Mouse (Mus musculus): ENCODE results near the gene Mvd. TPM values are rescaled to one million over a fixed set of nuclear protein-coding genes. Genes with fewer than 3 reads are reported as not detected.

The Mvd gene
- polyA plus RNA-seq, 1 experiment from 2014 or later: 62.3 TPM

- Histone ChIP-seq H3K4me3 (no peak overlapping the region), H3K27ac (no peak overlapping the region), H3K4me1 (no peaks in the 10 kb centered on the region), H3K27me3 (replicated peaks) (no peaks in the 10 kb centered on the region), H3K4me2 (no peak overlapping the region), H3K36me3 (replicated peaks) (peaks cover 62% of the 10 kb centered on the region), H3K9me3 (no peaks in the 10 kb centered on the region), H3K9ac (no peak overlapping the region)
- 89% methylated on average over 6 of the region's 6 CpGs for WGBS
- ATAC-seq (replicated peaks): no peak
Measured at GRCm38 (mm10) chr8:122415554-122415953, 27.7 kb downstream of the Mvd start.

- peaks cover 74% of the 10 kb centered on the region for H3K36me3 ChIP-seq (replicated peaks)
- no peaks in the 10 kb centered on the region for H3K9me3 ChIP-seq
- H3K4me2 ChIP-seq: no peak overlapping the region
- no peaks in the 10 kb centered on the region for H3K27me3 ChIP-seq (replicated peaks)
- no peaks in the 10 kb centered on the region for H3K4me1 ChIP-seq
- no peak overlapping the region for H3K27ac ChIP-seq
- H3K9ac ChIP-seq: no peak overlapping the region
- 88% methylated on average over 9 of the region's 9 CpGs for WGBS
- no peak overlapping the region for H3K4me3 ChIP-seq
- ATAC-seq (replicated peaks): no peak
Measured at GRCm38 (mm10) chr8:122414311-122414710, 28.9 kb downstream of the Mvd start.

GRCm38 (mm10) chr8:122407678-122408077 lies 35.5 kb downstream of the Mvd start:
- WGBS: 95% methylated on average over 7 of the region's 7 CpGs
- Histone ChIP-seq H3K4me2 (no peak overlapping the region), H3K4me3 (no peak overlapping the region), H3K27me3 (replicated peaks) (no peaks in the 10 kb centered on the region), H3K27ac (no peak overlapping the region), H3K36me3 (replicated peaks) (peaks cover 57% of the 10 kb centered on the region), H3K9me3 (no peaks in the 10 kb centered on the region), H3K9ac (no peak overlapping the region), H3K4me1 (no peaks in the 10 kb centered on the region)
- no peak for ATAC-seq (replicated peaks)

GRCm38 (mm10) chr8:122405146-122405805 lies 37.9 kb downstream of the Mvd start:
- H3K9ac ChIP-seq: no peak overlapping the region
- H3K9me3 ChIP-seq: no peaks in the 10 kb centered on the region
- H3K27ac ChIP-seq: no peak overlapping the region
- 95% methylated on average over 9 of the region's 9 CpGs for WGBS
- no peaks in the 10 kb centered on the region for H3K4me1 ChIP-seq
- ATAC-seq (replicated peaks): no peak
- H3K4me2 ChIP-seq: no peak overlapping the region
- peaks cover 55% of the 10 kb centered on the region for H3K36me3 ChIP-seq (replicated peaks)
- H3K4me3 ChIP-seq: no peak overlapping the region
- H3K27me3 ChIP-seq (replicated peaks): no peaks in the 10 kb centered on the region

- ATAC-seq (replicated peaks): no peak
- no peaks in the 10 kb centered on the region for H3K4me1 ChIP-seq
- no peak overlapping the region for H3K4me3 ChIP-seq
- no peaks in the 10 kb centered on the region for H3K9me3 ChIP-seq
- no peak overlapping the region for H3K4me2 ChIP-seq
- no peak overlapping the region for H3K27ac ChIP-seq
- no peaks in the 10 kb centered on the region for H3K27me3 ChIP-seq (replicated peaks)
- no peak overlapping the region for H3K9ac ChIP-seq
- H3K36me3 ChIP-seq (replicated peaks): peaks cover 47% of the 10 kb centered on the region
- WGBS: 96% methylated on average over 9 of the region's 9 CpGs
Measured at GRCm38 (mm10) chr8:122398186-122398585, 45.0 kb downstream of the Mvd start.

- H3K36me3 ChIP-seq (replicated peaks): peaks cover 43% of the 10 kb centered on the region
- no peak overlapping the region for H3K9ac ChIP-seq
- H3K4me1 ChIP-seq: no peaks in the 10 kb centered on the region
- no peaks in the 10 kb centered on the region for H3K27me3 ChIP-seq (replicated peaks)
- no peak for ATAC-seq (replicated peaks)
- H3K9me3 ChIP-seq: no peaks in the 10 kb centered on the region
- no peak overlapping the region for H3K4me2 ChIP-seq
- no peak overlapping the region for H3K27ac ChIP-seq
- WGBS: 86% methylated on average over 6 of the region's 6 CpGs
- no peak overlapping the region for H3K4me3 ChIP-seq
Measured at GRCm38 (mm10) chr8:122395291-122395690, 47.9 kb downstream of the Mvd start.

GRCm38 (mm10) chr8:122393717-122394116 lies 49.5 kb downstream of the Mvd start:
- Histone ChIP-seq H3K9me3 (no peaks in the 10 kb centered on the region), H3K4me2 (no peak overlapping the region), H3K27me3 (replicated peaks) (no peaks in the 10 kb centered on the region), H3K4me3 (no peak overlapping the region), H3K4me1 (no peaks in the 10 kb centered on the region), H3K27ac (no peak overlapping the region), H3K9ac (no peak overlapping the region), H3K36me3 (replicated peaks) (peaks cover 40% of the 10 kb centered on the region)
- ATAC-seq (replicated peaks): no peak

- no peak overlapping the region for H3K9ac ChIP-seq
- no peak for ATAC-seq (replicated peaks)
- H3K4me2 ChIP-seq: no peak overlapping the region
- H3K9me3 ChIP-seq: no peaks in the 10 kb centered on the region
- peaks cover 49% of the 10 kb centered on the region for H3K36me3 ChIP-seq (replicated peaks)
- no peak overlapping the region for H3K27ac ChIP-seq
- 90% methylated on average over 3 of the region's 3 CpGs for WGBS
- H3K27me3 ChIP-seq (replicated peaks): no peaks in the 10 kb centered on the region
- H3K4me1 ChIP-seq: no peaks in the 10 kb centered on the region
- H3K4me3 ChIP-seq: no peak overlapping the region
Measured at GRCm38 (mm10) chr8:122390758-122391157, 52.5 kb downstream of the Mvd start.

GRCm38 (mm10) chr8:122389357-122389756 lies 53.9 kb downstream of the Mvd start:
- H3K27ac ChIP-seq: no peak overlapping the region
- H3K4me2 ChIP-seq: no peak overlapping the region
- no peaks in the 10 kb centered on the region for H3K4me1 ChIP-seq
- no peak overlapping the region for H3K9ac ChIP-seq
- peaks cover 61% of the 10 kb centered on the region for H3K36me3 ChIP-seq (replicated peaks)
- H3K9me3 ChIP-seq: no peaks in the 10 kb centered on the region
- ATAC-seq (replicated peaks): no peak
- 87% methylated on average over 3 of the region's 3 CpGs for WGBS
- no peaks in the 10 kb centered on the region for H3K27me3 ChIP-seq (replicated peaks)
- no peak overlapping the region for H3K4me3 ChIP-seq

Small RNAs within 50 kb of the gene (microRNA-seq; reads per million reads assigned to microRNA genes)
- gene Gm24366: not detected

Other genes starting within 250 kb of the Mvd start
- 1.5 and 1.8 TPM in 2 replicates for gene Zfpm1, start 161.3 kb downstream of the Mvd start, polyA plus RNA-seq (2015; fragmentation: Nextera tagmentation; extraction: Ambion mirVana)
- not detected in 2 replicates for gene Trhr2, start 82.7 kb downstream of the Mvd start, polyA plus RNA-seq (2015; fragmentation: Nextera tagmentation; extraction: Ambion mirVana)
- 38.9 and 41.3 TPM in 2 replicates for gene Zc3h18, start 66.8 kb downstream of the Mvd start, polyA plus RNA-seq (2015; fragmentation: Nextera tagmentation; extraction: Ambion mirVana)
- 0.26 TPM in 1 of 2 replicates, not detected in the other for gene Il17c, start 21.4 kb downstream of the Mvd start, polyA plus RNA-seq (2015; fragmentation: Nextera tagmentation; extraction: Ambion mirVana)
- 33.6 and 35.1 TPM in 2 replicates for gene Cyba, start 10.5 kb downstream of the Mvd start, polyA plus RNA-seq (2015; fragmentation: Nextera tagmentation; extraction: Ambion mirVana)
- not detected in 2 replicates for gene Snai3, start 17.3 kb upstream of the Mvd start, polyA plus RNA-seq (2015; fragmentation: Nextera tagmentation; extraction: Ambion mirVana)
- 34.3 and 41.5 TPM in 2 replicates for gene Rnf166, start 32.6 kb upstream of the Mvd start, polyA plus RNA-seq (2015; fragmentation: Nextera tagmentation; extraction: Ambion mirVana)
- 80.0 and 80.4 TPM in 2 replicates for gene Ctu2, start 32.7 kb upstream of the Mvd start, polyA plus RNA-seq (2015; fragmentation: Nextera tagmentation; extraction: Ambion mirVana)
- gene Piezo1, start 107.9 kb upstream of the Mvd start, polyA plus RNA-seq (2015; fragmentation: Nextera tagmentation; extraction: Ambion mirVana): 2.7 and 3.3 TPM in 2 replicates
- gene Cdt1, start 124.6 kb upstream of the Mvd start, polyA plus RNA-seq (2015; fragmentation: Nextera tagmentation; extraction: Ambion mirVana): 7.0 and 8.2 TPM in 2 replicates
- gene Aprt, start 133.5 kb upstream of the Mvd start, polyA plus RNA-seq (2015; fragmentation: Nextera tagmentation; extraction: Ambion mirVana): 166 and 173 TPM in 2 replicates
- gene Galns, start 168.0 kb upstream of the Mvd start, polyA plus RNA-seq (2015; fragmentation: Nextera tagmentation; extraction: Ambion mirVana): 7.2 and 9.0 TPM in 2 replicates
- 120 and 126 TPM in 2 replicates for gene Trappc2l, start 168.2 kb upstream of the Mvd start, polyA plus RNA-seq (2015; fragmentation: Nextera tagmentation; extraction: Ambion mirVana)
- not detected in 2 replicates for gene Pabpn1l, start 179.3 kb upstream of the Mvd start, polyA plus RNA-seq (2015; fragmentation: Nextera tagmentation; extraction: Ambion mirVana)

All from midbrain, embryonic 15.5 days (tissue).